Mouse (Mus musculus) liver, embryonic 15.5 days (tissue): Measurements from ENCODE around the gene Ankzf1. TPM values are rescaled to one million over a fixed set of nuclear protein-coding genes. Genes with fewer than 3 reads are reported as not detected.

Experiments used
- ATAC-seq: fragments of 200-750 bp; cut with Nextera tagmentation; 2 replicates; pipeline ENCODE4 v1.8.0; 2017; ENCODE audit warnings: moderate number of reproducible peaks, mild to moderate bottlenecking, moderate library complexity; ENCODE audit not compliant: insufficient read depth
- H3K27ac ChIP-seq: fragments of 300-500 bp; sonication (generic); replicated peaks from 2 replicates; pipeline ENCODE4 v1.5.1; 2015; ENCODE audit warnings: mild to moderate bottlenecking, inconsistent platforms
- H3K27me3 ChIP-seq: fragments of 300-500 bp; sonication (generic); 2 replicates; pipeline ENCODE4 v1.6.1; 2015; ENCODE audit warnings: mild to moderate bottlenecking, inconsistent platforms
- H3K36me3 ChIP-seq: fragments of 300-500 bp; sonication (generic); replicated peaks from 2 replicates; pipeline ENCODE4 v1.6.1; 2015; ENCODE audit warnings: moderate library complexity, mild to moderate bottlenecking, inconsistent platforms
- H3K4me1 ChIP-seq: fragments of 300-500 bp; sonication (generic); replicated peaks from 2 replicates; pipeline ENCODE4 v1.6.1; 2015; ENCODE audit warnings: inconsistent platforms
- H3K4me2 ChIP-seq: fragments of 300-500 bp; sonication (generic); 2 replicates; pipeline ENCODE4 v1.6.1; 2015; ENCODE audit warnings: moderate library complexity, mild to moderate bottlenecking, inconsistent platforms
- H3K4me3 ChIP-seq: fragments of 300-500 bp; sonication (generic); replicated peaks from 2 replicates; pipeline ENCODE4 v1.5.1; 2015; ENCODE audit warnings: mild to moderate bottlenecking, inconsistent platforms
- H3K9ac ChIP-seq: fragments of 300-500 bp; sonication (generic); 2 replicates; pipeline ENCODE4 v1.6.1; 2015; ENCODE audit warnings: moderate library complexity, mild to moderate bottlenecking, inconsistent platforms
- H3K9me3 ChIP-seq: fragments of 300-500 bp; sonication (generic); replicated peaks from 2 replicates; pipeline ENCODE4 v1.6.1; 2016; ENCODE audit warnings: inconsistent platforms
- WGBS: fragments of 180-500 bp; shearing (Covaris S2); methylation state at CpG from one replicate; pipeline ENCODE4 v1.1.7; 2015; ENCODE audit warnings: mixed read lengths; ENCODE audit not compliant: insufficient replicate concordance; 5-methylcytosine and 5-hydroxymethylcytosine counted together
- polyA plus RNA-seq: library from polyadenylated mRNA; unstranded; fragments of >200 nt; fragmentation: Nextera tagmentation; extraction: Ambion mirVana; gene quantifications from 2 replicates; pipeline ENCODE4 v1.2.1, GENCODE M21; 2015

Ankzf1 gene
- polyA plus RNA-seq, 1 experiment from 2014 or later = 9.7 TPM

- peaks cover 47% of the 10 kb centered on the region for H3K36me3 ChIP-seq
- H3K4me2 ChIP-seq = peak overlapping the region; percentile 88
- peaks cover 52% of the 10 kb centered on the region for H3K4me1 ChIP-seq
- H3K9ac ChIP-seq = peak overlapping the region; percentile 97
- H3K4me3 ChIP-seq = peak overlapping the region; percentile 89
- H3K27me3 ChIP-seq = no peaks in the 10 kb centered on the region
- H3K27ac ChIP-seq = peak overlapping the region; percentile 95
- WGBS = 38% methylated on average over 5 of the region's 5 CpGs
- no peak; the same call in 1 of the 2 replicates for ATAC-seq
- no peaks in the 10 kb centered on the region for H3K9me3 ChIP-seq
Measured at GRCm38 (mm10) chr1:75191258-75191621, 711 bp upstream of the Ankzf1 start.

- Histone ChIP-seq H3K9ac (peak overlapping the region; percentile 71), H3K4me1 (peaks cover 51% of the 10 kb centered on the region), H3K27ac (peak overlapping the region; percentile 95), H3K36me3 (peaks cover 46% of the 10 kb centered on the region), H3K4me2 (peak overlapping the region; percentile 88), H3K9me3 (no peaks in the 10 kb centered on the region), H3K27me3 (no peaks in the 10 kb centered on the region), H3K4me3 (peak overlapping the region; percentile 89)
- ATAC-seq = peak; percentile 40
- under 1% methylated on average over 19 of the region's 19 CpGs for WGBS
Measured at GRCm38 (mm10) chr1:75192452-75192851, 501 bp downstream of the Ankzf1 start.

- Histone ChIP-seq H3K4me3 (no peak overlapping the region), H3K4me1 (no peaks in the 10 kb centered on the region)
- no peak for ATAC-seq
Measured at GRCm38 (mm10) chr1:75201236-75201635, 9.3 kb downstream of the Ankzf1 start.

GRCm38 (mm10) chr1:75208967-75209678, 17.2 kb downstream of the Ankzf1 start:
- H3K27ac ChIP-seq = peak overlapping the region; percentile 83; the same call in 1 of the 2 replicates
- no peak for ATAC-seq
- H3K4me3 ChIP-seq = peak overlapping the region; percentile 77
- no peaks in the 10 kb centered on the region for H3K27me3 ChIP-seq
- peak overlapping the region; percentile 99 for H3K4me2 ChIP-seq
- WGBS = 17% methylated on average over 34 of the region's 34 CpGs
- H3K9ac ChIP-seq = peak overlapping the region; percentile 83
- peaks cover 25% of the 10 kb centered on the region for H3K36me3 ChIP-seq
- H3K9me3 ChIP-seq = no peaks in the 10 kb centered on the region
- peaks cover 58% of the 10 kb centered on the region for H3K4me1 ChIP-seq

More at GRCm38 (mm10) chr1:75201236-75201635, 9.3 kb downstream of the Ankzf1 start:
- H3K9me3 ChIP-seq = no peaks in the 10 kb centered on the region
- no peak overlapping the region for H3K9ac ChIP-seq
- no peak overlapping the region for H3K4me2 ChIP-seq
- peaks cover 37% of the 10 kb centered on the region for H3K36me3 ChIP-seq
- no peaks in the 10 kb centered on the region for H3K27me3 ChIP-seq
- 74% methylated on average over 1 of the region's 1 CpGs for WGBS
- H3K27ac ChIP-seq = no peak overlapping the region

GRCm38 (mm10) chr1:75210136-75211087, 18.5 kb downstream of the Ankzf1 start, which contains the start of the genes Glb1l and Stk16:
TSS of gene Glb1l (minus strand) at chr1:75210813.
TSS of gene Stk16 (plus strand) at chr1:75210838.
- H3K36me3 ChIP-seq = peaks cover 38% of the 10 kb centered on the region
- H3K4me1 ChIP-seq = peaks cover 71% of the 10 kb centered on the region
- 3% methylated on average over 42 of the region's 42 CpGs for WGBS
- no peaks in the 10 kb centered on the region for H3K9me3 ChIP-seq
- H3K9ac ChIP-seq = peak within 1 kb of the TSS; percentile 83
- H3K4me2 ChIP-seq = peak within 1 kb of the TSS; percentile 99
- H3K4me3 ChIP-seq = peak within 1 kb of the TSS; percentile 77
- peak within 1 kb of the TSS; percentile 95 for H3K27ac ChIP-seq
- ATAC-seq = peak; percentile 85
- no peaks in the 10 kb centered on the region for H3K27me3 ChIP-seq

GRCm38 (mm10) chr1:75211141-75211708, 19.3 kb downstream of the Ankzf1 start:
- Histone ChIP-seq H3K27ac (peak overlapping the region; percentile 95), H3K27me3 (no peaks in the 10 kb centered on the region), H3K4me2 (peak overlapping the region; percentile 99), H3K9ac (peak overlapping the region; percentile 83), H3K36me3 (peaks cover 46% of the 10 kb centered on the region), H3K4me3 (peak overlapping the region; percentile 77), H3K4me1 (peaks cover 80% of the 10 kb centered on the region), H3K9me3 (no peaks in the 10 kb centered on the region)
- no peak for ATAC-seq
- WGBS = 6% methylated on average over 17 of the region's 17 CpGs

GRCm38 (mm10) chr1:75212542-75212941, 20.6 kb downstream of the Ankzf1 start:
- peak overlapping the region; percentile 95 for H3K27ac ChIP-seq
- peak overlapping the region; percentile 77 for H3K4me3 ChIP-seq
- no peaks in the 10 kb centered on the region for H3K27me3 ChIP-seq
- peak overlapping the region; percentile 99 for H3K4me2 ChIP-seq
- H3K4me1 ChIP-seq = peaks cover 90% of the 10 kb centered on the region
- no peak for ATAC-seq
- H3K36me3 ChIP-seq = peaks cover 56% of the 10 kb centered on the region
- WGBS = 68% methylated on average over 4 of the region's 4 CpGs
- no peaks in the 10 kb centered on the region for H3K9me3 ChIP-seq
- peak overlapping the region; percentile 43 for H3K9ac ChIP-seq

GRCm38 (mm10) chr1:75213096-75213495, 21.1 kb downstream of the Ankzf1 start:
- H3K27me3 ChIP-seq = no peaks in the 10 kb centered on the region
- H3K4me3 ChIP-seq = peak overlapping the region; percentile 77
- H3K27ac ChIP-seq = peak overlapping the region; percentile 95
- WGBS = 6% methylated on average over 7 of the region's 7 CpGs
- peaks cover 93% of the 10 kb centered on the region for H3K4me1 ChIP-seq
- no peaks in the 10 kb centered on the region for H3K9me3 ChIP-seq
- H3K4me2 ChIP-seq = peak overlapping the region; percentile 99
- no peak for ATAC-seq
- H3K9ac ChIP-seq = peak overlapping the region; percentile 43
- peaks cover 56% of the 10 kb centered on the region for H3K36me3 ChIP-seq

GRCm38 (mm10) chr1:75214442-75214841, 22.5 kb downstream of the Ankzf1 start:
- Histone ChIP-seq H3K4me2 (peak overlapping the region; percentile 99), H3K4me3 (peak overlapping the region; percentile 80), H3K36me3 (peaks cover 56% of the 10 kb centered on the region), H3K9ac (peak overlapping the region; percentile 93; the same call in 1 of the 2 replicates), H3K4me1 (peaks cover 81% of the 10 kb centered on the region), H3K27ac (peak overlapping the region; percentile 95), H3K9me3 (no peaks in the 10 kb centered on the region), H3K27me3 (peaks cover 2% of the 10 kb centered on the region)
- no peak for ATAC-seq
- WGBS = 55% methylated on average over 2 of the region's 2 CpGs

- Histone ChIP-seq H3K9ac (peak overlapping the region; percentile 93; the same call in 1 of the 2 replicates), H3K4me1 (peaks cover 81% of the 10 kb centered on the region), H3K4me2 (peak overlapping the region; percentile 99), H3K36me3 (peaks cover 56% of the 10 kb centered on the region), H3K4me3 (peak overlapping the region; percentile 80), H3K9me3 (no peaks in the 10 kb centered on the region), H3K27ac (peak overlapping the region; percentile 95), H3K27me3 (peaks cover 7% of the 10 kb centered on the region)
- ATAC-seq = no peak
- 44% methylated on average over 5 of the region's 5 CpGs for WGBS
Measured at GRCm38 (mm10) chr1:75214886-75215285, 22.9 kb downstream of the Ankzf1 start.
